Mouse (Mus musculus): ENCODE measurements at regions not wholly inside any gene's neighbourhood (a gene's known extent, or its start where the extent isn't known, plus 50 kb on each side); places are given as distances from the start of the nearest gene placed in this dataset.
"Not testable (repeated sequence)": the region's sequence is repeated elsewhere in the genome, so short reads cannot be mapped to it uniquely, and the experiment has no call there.

- Histone ChIP-seq H3K4me3 (replicated peaks; ENCODE audit: low read depth, low read length) (no peak overlapping the region), H3K4me2 (ENCODE audit: low read length) (no peak overlapping the region), H3K9ac (replicated peaks; ENCODE audit: low read length) (no peak overlapping the region), H3K9me3 (ENCODE audit: control insufficient read depth, low read length) (no peaks in the 10 kb centered on the region), H3K27me3 (ENCODE audit: control insufficient read depth, insufficient read depth, low read length) (no peaks in the 10 kb centered on the region), H3K4me1 (ENCODE audit: control insufficient read depth, insufficient read depth, low read length) (no peaks in the 10 kb centered on the region), H3K27ac (replicated peaks; ENCODE audit: low read depth, low read length) (no peak overlapping the region), H3K36me3 (ENCODE audit: control insufficient read depth, insufficient read depth, low read length) (no peaks in the 10 kb centered on the region)
- ATAC-seq (ENCODE audit: low FRiP score, low TSS enrichment) (no peak), DNase-seq (no peak)
- WGBS = 90% methylated on average over 5 of the region's 5 CpGs
Measured at GRCm38 (mm10) chr3:60858474-60859118, 144.0 kb upstream of the P2ry1 start.

- H3K9me3 ChIP-seq (ENCODE audit: control insufficient read depth, low read length) = no peaks in the 10 kb centered on the region
- H3K27ac ChIP-seq (replicated peaks; ENCODE audit: low read depth, low read length) = no peak overlapping the region
- DNase-seq (no peak), ATAC-seq (ENCODE audit: low FRiP score, low TSS enrichment) (no peak)
- no peaks in the 10 kb centered on the region for H3K36me3 ChIP-seq (ENCODE audit: control insufficient read depth, insufficient read depth, low read length)
- H3K4me2 ChIP-seq (ENCODE audit: low read length) = no peak overlapping the region
- no peak overlapping the region for H3K4me3 ChIP-seq (replicated peaks; ENCODE audit: low read depth, low read length)
- H3K27me3 ChIP-seq (ENCODE audit: control insufficient read depth, insufficient read depth, low read length) = no peaks in the 10 kb centered on the region
- 87% methylated on average over 3 of the region's 3 CpGs for WGBS
- H3K9ac ChIP-seq (replicated peaks; ENCODE audit: low read length) = no peak overlapping the region
- no peaks in the 10 kb centered on the region for H3K4me1 ChIP-seq (ENCODE audit: control insufficient read depth, insufficient read depth, low read length)
Measured at GRCm38 (mm10) chr3:60859119-60859515, 143.5 kb upstream of the P2ry1 start.

- H3K36me3 ChIP-seq (ENCODE audit: control insufficient read depth, insufficient read depth, low read length); DNase-seq; H3K27me3 ChIP-seq (ENCODE audit: control insufficient read depth, insufficient read depth, low read length); H3K9me3 ChIP-seq (ENCODE audit: control insufficient read depth, low read length); H3K4me1 ChIP-seq (ENCODE audit: control insufficient read depth, insufficient read depth, low read length); H3K4me3 ChIP-seq (replicated peaks; ENCODE audit: low read depth, low read length); H3K4me2 ChIP-seq (ENCODE audit: low read length); H3K9ac ChIP-seq (replicated peaks; ENCODE audit: low read length); H3K27ac ChIP-seq (replicated peaks; ENCODE audit: low read depth, low read length); ATAC-seq (ENCODE audit: low FRiP score, low TSS enrichment): not testable (repeated sequence)
- WGBS = 92% methylated on average over 11 of the region's 11 CpGs
Measured at GRCm38 (mm10) chr3:60876858-60877257, 125.7 kb upstream of the P2ry1 start.

- H3K27me3 ChIP-seq (ENCODE audit: control insufficient read depth, insufficient read depth, low read length) = no peaks in the 10 kb centered on the region
- no peaks in the 10 kb centered on the region for H3K36me3 ChIP-seq (ENCODE audit: control insufficient read depth, insufficient read depth, low read length)
- H3K9ac ChIP-seq (replicated peaks; ENCODE audit: low read length) = no peak overlapping the region
- ATAC-seq (ENCODE audit: low FRiP score, low TSS enrichment) (no peak), DNase-seq (no peak)
- H3K9me3 ChIP-seq (ENCODE audit: control insufficient read depth, low read length) = no peaks in the 10 kb centered on the region
- WGBS = 96% methylated on average over 3 of the region's 3 CpGs
- no peak overlapping the region for H3K4me2 ChIP-seq (ENCODE audit: low read length)
- no peak overlapping the region for H3K4me3 ChIP-seq (replicated peaks; ENCODE audit: low read depth, low read length)
- no peak overlapping the region for H3K27ac ChIP-seq (replicated peaks; ENCODE audit: low read depth, low read length)
- H3K4me1 ChIP-seq (ENCODE audit: control insufficient read depth, insufficient read depth, low read length) = no peaks in the 10 kb centered on the region
Measured at GRCm38 (mm10) chr3:60878880-60879279, 123.7 kb upstream of the P2ry1 start.

GRCm38 (mm10) chr3:60884027-60884426 is 118.6 kb upstream of the P2ry1 start:
- DNase-seq (peak; percentile 53), ATAC-seq (ENCODE audit: low FRiP score, low TSS enrichment) (peak; percentile 76)
- H3K36me3 ChIP-seq (ENCODE audit: control insufficient read depth, insufficient read depth, low read length) = no peaks in the 10 kb centered on the region
- no peak overlapping the region for H3K4me3 ChIP-seq (replicated peaks; ENCODE audit: low read depth, low read length)
- H3K9me3 ChIP-seq (ENCODE audit: control insufficient read depth, low read length) = no peaks in the 10 kb centered on the region
- H3K4me2 ChIP-seq (ENCODE audit: low read length) = no peak overlapping the region
- no peaks in the 10 kb centered on the region for H3K27me3 ChIP-seq (ENCODE audit: control insufficient read depth, insufficient read depth, low read length)
- no peak overlapping the region for H3K27ac ChIP-seq (replicated peaks; ENCODE audit: low read depth, low read length)
- H3K4me1 ChIP-seq (ENCODE audit: control insufficient read depth, insufficient read depth, low read length) = no peaks in the 10 kb centered on the region
- 47% methylated on average over 3 of the region's 3 CpGs for WGBS
- H3K9ac ChIP-seq (replicated peaks; ENCODE audit: low read length) = no peak overlapping the region

- WGBS = 96% methylated on average over 4 of the region's 4 CpGs
- no peaks in the 10 kb centered on the region for H3K9me3 ChIP-seq (ENCODE audit: control insufficient read depth, low read length)
- H3K36me3 ChIP-seq (ENCODE audit: control insufficient read depth, insufficient read depth, low read length) = no peaks in the 10 kb centered on the region
- no peak overlapping the region for H3K27ac ChIP-seq (replicated peaks; ENCODE audit: low read depth, low read length)
- H3K4me3 ChIP-seq (replicated peaks; ENCODE audit: low read depth, low read length) = no peak overlapping the region
- DNase-seq (no peak), ATAC-seq (ENCODE audit: low FRiP score, low TSS enrichment) (no peak)
- H3K4me2 ChIP-seq (ENCODE audit: low read length) = no peak overlapping the region
- H3K4me1 ChIP-seq (ENCODE audit: control insufficient read depth, insufficient read depth, low read length) = no peaks in the 10 kb centered on the region
- no peak overlapping the region for H3K9ac ChIP-seq (replicated peaks; ENCODE audit: low read length)
- no peaks in the 10 kb centered on the region for H3K27me3 ChIP-seq (ENCODE audit: control insufficient read depth, insufficient read depth, low read length)
Measured at GRCm38 (mm10) chr3:60889191-60889861, 113.3 kb upstream of the P2ry1 start.

GRCm38 (mm10) chr3:60897628-60898269 is 104.8 kb upstream of the P2ry1 start:
- H3K4me2 ChIP-seq (ENCODE audit: low read length) = no peak overlapping the region
- WGBS = 91% methylated on average over 5 of the region's 5 CpGs
- H3K9me3 ChIP-seq (ENCODE audit: control insufficient read depth, low read length) = no peaks in the 10 kb centered on the region
- no peak overlapping the region for H3K9ac ChIP-seq (replicated peaks; ENCODE audit: low read length)
- no peak overlapping the region for H3K4me3 ChIP-seq (replicated peaks; ENCODE audit: low read depth, low read length)
- no peak overlapping the region for H3K27ac ChIP-seq (replicated peaks; ENCODE audit: low read depth, low read length)
- DNase-seq = no peak
- no peaks in the 10 kb centered on the region for H3K36me3 ChIP-seq (ENCODE audit: control insufficient read depth, insufficient read depth, low read length)
- no peak for ATAC-seq (ENCODE audit: low FRiP score, low TSS enrichment)
- no peaks in the 10 kb centered on the region for H3K4me1 ChIP-seq (ENCODE audit: control insufficient read depth, insufficient read depth, low read length)
- no peaks in the 10 kb centered on the region for H3K27me3 ChIP-seq (ENCODE audit: control insufficient read depth, insufficient read depth, low read length)

GRCm38 (mm10) chr3:60898720-60899119 is 103.9 kb upstream of the P2ry1 start:
- Histone ChIP-seq H3K4me1 (ENCODE audit: control insufficient read depth, insufficient read depth, low read length) (no peaks in the 10 kb centered on the region), H3K36me3 (ENCODE audit: control insufficient read depth, insufficient read depth, low read length) (no peaks in the 10 kb centered on the region), H3K9ac (replicated peaks; ENCODE audit: low read length) (no peak overlapping the region), H3K27ac (replicated peaks; ENCODE audit: low read depth, low read length) (no peak overlapping the region), H3K4me3 (replicated peaks; ENCODE audit: low read depth, low read length) (no peak overlapping the region), H3K27me3 (ENCODE audit: control insufficient read depth, insufficient read depth, low read length) (no peaks in the 10 kb centered on the region), H3K9me3 (ENCODE audit: control insufficient read depth, low read length) (no peaks in the 10 kb centered on the region), H3K4me2 (ENCODE audit: low read length) (no peak overlapping the region)
- DNase-seq = no peak
- whole genome bisulfite sequencing = 89% methylated on average over 1 of the region's 1 CpGs
- no peak for ATAC-seq (ENCODE audit: low FRiP score, low TSS enrichment)

GRCm38 (mm10) chr3:60901571-60901970 is 101.0 kb upstream of the P2ry1 start:
- H3K36me3 ChIP-seq (ENCODE audit: control insufficient read depth, insufficient read depth, low read length) = no peaks in the 10 kb centered on the region
- H3K4me2 ChIP-seq (ENCODE audit: low read length) = no peak overlapping the region
- no peaks in the 10 kb centered on the region for H3K9me3 ChIP-seq (ENCODE audit: control insufficient read depth, low read length)
- 73% methylated on average over 2 of the region's 2 CpGs for WGBS
- H3K4me1 ChIP-seq (ENCODE audit: control insufficient read depth, insufficient read depth, low read length) = no peaks in the 10 kb centered on the region
- H3K9ac ChIP-seq (replicated peaks; ENCODE audit: low read length) = no peak overlapping the region
- H3K4me3 ChIP-seq (replicated peaks; ENCODE audit: low read depth, low read length) = no peak overlapping the region
- no peaks in the 10 kb centered on the region for H3K27me3 ChIP-seq (ENCODE audit: control insufficient read depth, insufficient read depth, low read length)
- DNase-seq = no peak
- no peak overlapping the region for H3K27ac ChIP-seq (replicated peaks; ENCODE audit: low read depth, low read length)
- ATAC-seq (ENCODE audit: low FRiP score, low TSS enrichment) = no peak

All from midbrain, embryonic 14.5 days (tissue).